Mouse (Mus musculus) v-Abl transformed pro-B cells (cell line): Measurements from ENCODE around the gene Ppara.

Experiments
- in situ Hi-C, 2 experiments: fragments of 400-800 bp; cut with MboI; formaldehyde crosslinking; loops; one replicate each; pipeline ENCODE4 v1.15.1; 2025; ENCODE audit not compliant: unreplicated experiment in 2 of 2

The Ppara gene

GRCm38 (mm10) chr15:85717800-85718199, 17.0 kb upstream of the Ppara start:
- in situ Hi-C loops = loop anchor here (5.0 to 10.0 kb wide), 8 partner anchors 150 to 517 kb away; partner anchors contain the start of gene Celsr1 (in 1 of the 2)

- in situ Hi-C loops = loop anchor here (5.0 to 10.0 kb wide), 8 partner anchors 148 to 516 kb away; partner anchors contain the start of gene Celsr1 (in 1 of the 2)
These were observed 15.8 kb upstream of the Ppara start for GRCm38 (mm10) chr15:85719017-85719416.

- in situ Hi-C loops = no loop called here
These were observed 14.4 kb upstream of the Ppara start for GRCm38 (mm10) chr15:85720366-85720841.

- in situ Hi-C loops = no loop called here
These were observed 10.3 kb upstream of the Ppara start for GRCm38 (mm10) chr15:85724271-85725165.

GRCm38 (mm10) chr15:85728224-85728623, 6.6 kb upstream of the Ppara start:
- in situ Hi-C loops = no loop called here

GRCm38 (mm10) chr15:85729256-85729655, 5.5 kb upstream of the Ppara start:
- in situ Hi-C loops = no loop called here

- in situ Hi-C loops = no loop called here
These were observed 4.8 kb upstream of the Ppara start for GRCm38 (mm10) chr15:85730027-85730426.

- in situ Hi-C loops = no loop called here
These were observed 2.7 kb upstream of the Ppara start for GRCm38 (mm10) chr15:85731885-85732603.

GRCm38 (mm10) chr15:85732604-85732968, 2.2 kb upstream of the Ppara start:
- in situ Hi-C loops = no loop called here

- in situ Hi-C loops = no loop called here
These were observed 1.1 kb upstream of the Ppara start for GRCm38 (mm10) chr15:85733686-85734085.

- in situ Hi-C loops = no loop called here
These were observed 635 bp upstream of the Ppara start for GRCm38 (mm10) chr15:85734148-85734547.

- in situ Hi-C loops = no loop called here
These were observed 466 bp downstream of the Ppara start for GRCm38 (mm10) chr15:85735063-85735835.

GRCm38 (mm10) chr15:85735836-85736190, 1.0 kb downstream of the Ppara start:
- in situ Hi-C loops = no loop called here

GRCm38 (mm10) chr15:85736506-85736905, 1.7 kb downstream of the Ppara start:
- in situ Hi-C loops = no loop called here

- in situ Hi-C loops = no loop called here
These were observed 3.6 kb downstream of the Ppara start for GRCm38 (mm10) chr15:85738416-85738815.

GRCm38 (mm10) chr15:85738939-85739338, 4.2 kb downstream of the Ppara start:
- in situ Hi-C loops = no loop called here

GRCm38 (mm10) chr15:85742608-85743007, 7.8 kb downstream of the Ppara start:
- in situ Hi-C loops = no loop called here

- in situ Hi-C loops = no loop called here
These were observed 9.2 kb downstream of the Ppara start for GRCm38 (mm10) chr15:85743946-85744345.

GRCm38 (mm10) chr15:85746178-85746577, 11.4 kb downstream of the Ppara start:
- in situ Hi-C loops = no loop called here

- in situ Hi-C loops = no loop called here
These were observed 11.9 kb downstream of the Ppara start for GRCm38 (mm10) chr15:85746671-85747070.

GRCm38 (mm10) chr15:85747951-85748350, 13.2 kb downstream of the Ppara start:
- in situ Hi-C loops = no loop called here
